Mouse (Mus musculus): Measurements from ENCODE around the gene Spink4.
"Not testable (repeated sequence)": the region's sequence is repeated elsewhere in the genome, so short reads cannot be mapped to it uniquely, and the experiment has no call there.

Spink4 gene

GRCm38 (mm10) chr4:40900612-40901011 lies 19.2 kb upstream of the Spink4 start:
- no peak for DNase-seq (ENCODE audit: low read depth)

GRCm38 (mm10) chr4:40906298-40906697 lies 13.6 kb upstream of the Spink4 start:
- DNase-seq (ENCODE audit: low read depth), result peak; percentile 66

- peak; percentile 25 for DNase-seq (ENCODE audit: low read depth)
Measured at GRCm38 (mm10) chr4:40908261-40908969, 11.4 kb upstream of the Spink4 start.

GRCm38 (mm10) chr4:40914287-40914867 lies 5.5 kb upstream of the Spink4 start:
- DNase-seq (ENCODE audit: low read depth), result no peak

GRCm38 (mm10) chr4:40915947-40916346 lies 3.9 kb upstream of the Spink4 start:
- no peak for DNase-seq (ENCODE audit: low read depth)

- DNase-seq (ENCODE audit: low read depth), result no peak
Measured at GRCm38 (mm10) chr4:40916592-40917155, 3.2 kb upstream of the Spink4 start.

- no peak for DNase-seq (ENCODE audit: low read depth)
Measured at GRCm38 (mm10) chr4:40920576-40920975, 724 bp downstream of the Spink4 start.

- no peak for DNase-seq (ENCODE audit: low read depth)
Measured at GRCm38 (mm10) chr4:40921288-40921687, 1.4 kb downstream of the Spink4 start.

- DNase-seq (ENCODE audit: low read depth), result no peak
Measured at GRCm38 (mm10) chr4:40923087-40923651, 3.3 kb downstream of the Spink4 start.

- no peak for DNase-seq (ENCODE audit: low read depth)
Measured at GRCm38 (mm10) chr4:40925568-40925967, 5.7 kb downstream of the Spink4 start.

GRCm38 (mm10) chr4:40929046-40929445 lies 9.2 kb downstream of the Spink4 start:
- no peak for DNase-seq (ENCODE audit: low read depth)

GRCm38 (mm10) chr4:40933694-40934093 lies 13.8 kb downstream of the Spink4 start:
- no peak for DNase-seq (ENCODE audit: low read depth)

GRCm38 (mm10) chr4:40934369-40934768 lies 14.5 kb downstream of the Spink4 start:
- not testable (repeated sequence) for DNase-seq (ENCODE audit: low read depth)

GRCm38 (mm10) chr4:40936175-40936839 lies 16.5 kb downstream of the Spink4 start:
- no peak for DNase-seq (ENCODE audit: low read depth)

- DNase-seq (ENCODE audit: low read depth), result no peak
Measured at GRCm38 (mm10) chr4:40938793-40939192, 18.9 kb downstream of the Spink4 start.

GRCm38 (mm10) chr4:40943651-40944050 lies 23.8 kb downstream of the Spink4 start:
- no peak for DNase-seq (ENCODE audit: low read depth)

GRCm38 (mm10) chr4:40946516-40947121 lies 26.8 kb downstream of the Spink4 start:
- no peak for DNase-seq (ENCODE audit: low read depth)

GRCm38 (mm10) chr4:40947565-40948159 lies 27.8 kb downstream of the Spink4 start:
- DNase-seq (ENCODE audit: low read depth), result peak; percentile 34

- DNase-seq (ENCODE audit: low read depth), result peak; percentile 97
Measured at GRCm38 (mm10) chr4:40948160-40948708, 28.4 kb downstream of the Spink4 start, which contains the start of the genes Bag1 and Chmp5. TSS of gene Bag1 (minus strand) at chr4:40948294. TSS of gene Chmp5 (plus strand) at chr4:40948407.

GRCm38 (mm10) chr4:40953521-40953920 lies 33.7 kb downstream of the Spink4 start:
- DNase-seq (ENCODE audit: low read depth), result peak; percentile 38

- DNase-seq (ENCODE audit: low read depth), result no peak
Measured at GRCm38 (mm10) chr4:40955942-40956341, 36.1 kb downstream of the Spink4 start.

All from NIH3T3 (cell line).